Mouse (Mus musculus): ENCODE data around the gene Iqca. TPM values are rescaled to one million over a fixed set of nuclear protein-coding genes. Genes with fewer than 3 reads are reported as not detected.

Gene Iqca
- polyA plus RNA-seq, 1 experiment from 2014 or later = 6.9 TPM

- no peak overlapping the region for H3K4me3 ChIP-seq (replicated peaks)
- H3K9ac ChIP-seq = no peak overlapping the region
- no peak for ATAC-seq (ENCODE audit: insufficient number of reproducible peaks, low FRiP score, low TSS enrichment, low read depth)
- no peaks in the 10 kb centered on the region for H3K9me3 ChIP-seq (replicated peaks)
- WGBS = 80% methylated on average over 4 of the region's 4 CpGs
- H3K4me2 ChIP-seq (replicated peaks) = no peak overlapping the region
- peaks cover 3% of the 10 kb centered on the region; the same call in 1 of the 2 replicates for H3K27me3 ChIP-seq
- no peaks in the 10 kb centered on the region for H3K36me3 ChIP-seq
- peaks cover 23% of the 10 kb centered on the region for H3K4me1 ChIP-seq
- H3K27ac ChIP-seq (replicated peaks) = no peak overlapping the region
These were observed 98.2 kb downstream of the Iqca start for GRCm38 (mm10) chr1:90054991-90055390.

- Histone ChIP-seq H3K4me3 (replicated peaks) (no peak overlapping the region), H3K27me3 (peaks cover 3% of the 10 kb centered on the region; the same call in 1 of the 2 replicates), H3K4me2 (replicated peaks) (no peak overlapping the region), H3K9me3 (replicated peaks) (no peaks in the 10 kb centered on the region), H3K9ac (no peak overlapping the region), H3K36me3 (no peaks in the 10 kb centered on the region), H3K27ac (replicated peaks) (no peak overlapping the region), H3K4me1 (peaks cover 23% of the 10 kb centered on the region)
- 12% methylated on average over 5 of the region's 5 CpGs for WGBS
- 0 out of 2 replicates have a peak, but pooled peaks have one; percentile 22 for ATAC-seq (ENCODE audit: insufficient number of reproducible peaks, low FRiP score, low TSS enrichment, low read depth)
These were observed 101.9 kb downstream of the Iqca start for GRCm38 (mm10) chr1:90051347-90051746.

- Histone ChIP-seq H3K4me2 (replicated peaks) (no peak overlapping the region), H3K27me3 (peaks cover 3% of the 10 kb centered on the region; the same call in 1 of the 2 replicates), H3K4me3 (replicated peaks) (no peak overlapping the region), H3K9ac (no peak overlapping the region), H3K36me3 (no peaks in the 10 kb centered on the region), H3K4me1 (peaks cover 23% of the 10 kb centered on the region), H3K9me3 (replicated peaks) (no peaks in the 10 kb centered on the region), H3K27ac (replicated peaks) (no peak overlapping the region)
- no peak for ATAC-seq (ENCODE audit: insufficient number of reproducible peaks, low FRiP score, low TSS enrichment, low read depth)
- 69% methylated on average over 20 of the region's 20 CpGs for WGBS
These were observed 103.0 kb downstream of the Iqca start for GRCm38 (mm10) chr1:90050046-90050739.

- no peak for ATAC-seq (ENCODE audit: insufficient number of reproducible peaks, low FRiP score, low TSS enrichment, low read depth)
- no peak overlapping the region for H3K27ac ChIP-seq (replicated peaks)
- 31% methylated on average over 2 of the region's 2 CpGs for WGBS
- no peak overlapping the region for H3K4me2 ChIP-seq (replicated peaks)
- no peaks in the 10 kb centered on the region for H3K36me3 ChIP-seq
- H3K9me3 ChIP-seq (replicated peaks) = no peaks in the 10 kb centered on the region
- no peaks in the 10 kb centered on the region for H3K27me3 ChIP-seq
- no peaks in the 10 kb centered on the region for H3K4me1 ChIP-seq
- H3K4me3 ChIP-seq (replicated peaks) = no peak overlapping the region
- H3K9ac ChIP-seq = no peak overlapping the region
These were observed 124.9 kb downstream of the Iqca start for GRCm38 (mm10) chr1:90028305-90028704.

GRCm38 (mm10) chr1:90026945-90027344 lies 126.3 kb downstream of the Iqca start:
- 15% methylated on average over 3 of the region's 3 CpGs for WGBS
- Histone ChIP-seq H3K36me3 (no peaks in the 10 kb centered on the region), H3K27me3 (no peaks in the 10 kb centered on the region), H3K9me3 (replicated peaks) (no peaks in the 10 kb centered on the region), H3K4me2 (replicated peaks) (no peak overlapping the region), H3K4me3 (replicated peaks) (no peak overlapping the region), H3K27ac (replicated peaks) (no peak overlapping the region), H3K9ac (no peak overlapping the region), H3K4me1 (no peaks in the 10 kb centered on the region)
- no peak for ATAC-seq (ENCODE audit: insufficient number of reproducible peaks, low FRiP score, low TSS enrichment, low read depth)

- no peaks in the 10 kb centered on the region for H3K4me1 ChIP-seq
- no peaks in the 10 kb centered on the region for H3K9me3 ChIP-seq (replicated peaks)
- H3K9ac ChIP-seq = no peak overlapping the region
- H3K27ac ChIP-seq (replicated peaks) = no peak overlapping the region
- 88% methylated on average over 5 of the region's 5 CpGs for WGBS
- no peak overlapping the region for H3K4me3 ChIP-seq (replicated peaks)
- no peaks in the 10 kb centered on the region for H3K36me3 ChIP-seq
- H3K27me3 ChIP-seq = no peaks in the 10 kb centered on the region
- H3K4me2 ChIP-seq (replicated peaks) = no peak overlapping the region
- ATAC-seq (ENCODE audit: insufficient number of reproducible peaks, low FRiP score, low TSS enrichment, low read depth) = no peak
These were observed 132.9 kb downstream of the Iqca start for GRCm38 (mm10) chr1:90020336-90020735.

- WGBS = 71% methylated on average over 6 of the region's 6 CpGs
- Histone ChIP-seq H3K9me3 (replicated peaks) (no peaks in the 10 kb centered on the region), H3K27ac (replicated peaks) (no peak overlapping the region), H3K4me2 (replicated peaks) (no peak overlapping the region), H3K4me1 (no peaks in the 10 kb centered on the region), H3K36me3 (no peaks in the 10 kb centered on the region), H3K4me3 (replicated peaks) (no peak overlapping the region), H3K9ac (no peak overlapping the region), H3K27me3 (no peaks in the 10 kb centered on the region)
- no peak for ATAC-seq (ENCODE audit: insufficient number of reproducible peaks, low FRiP score, low TSS enrichment, low read depth)
These were observed 135.1 kb downstream of the Iqca start for GRCm38 (mm10) chr1:90018071-90018470.

GRCm38 (mm10) chr1:90014446-90014845 lies 138.8 kb downstream of the Iqca start, which contains the start of gene Asb18:
Gene Asb18, minus strand, starts transcription at chr1:90014666.
- Histone ChIP-seq H3K4me3 (replicated peaks) (no peak within 1 kb of the TSS), H3K4me1 (no peaks in the 10 kb centered on the region), H3K36me3 (no peaks in the 10 kb centered on the region), H3K27ac (replicated peaks) (no peak within 1 kb of the TSS), H3K4me2 (replicated peaks) (no peak within 1 kb of the TSS), H3K9ac (no peak within 1 kb of the TSS), H3K27me3 (no peaks in the 10 kb centered on the region), H3K9me3 (replicated peaks) (no peaks in the 10 kb centered on the region)
- 80% methylated on average over 5 of the region's 5 CpGs for whole genome bisulfite sequencing
- no peak for ATAC-seq (ENCODE audit: insufficient number of reproducible peaks, low FRiP score, low TSS enrichment, low read depth)

- no peak for ATAC-seq (ENCODE audit: insufficient number of reproducible peaks, low FRiP score, low TSS enrichment, low read depth)
- Histone ChIP-seq H3K27ac (replicated peaks) (no peak overlapping the region), H3K9ac (no peak overlapping the region), H3K36me3 (no peaks in the 10 kb centered on the region), H3K4me1 (no peaks in the 10 kb centered on the region), H3K27me3 (no peaks in the 10 kb centered on the region), H3K4me3 (replicated peaks) (no peak overlapping the region), H3K9me3 (replicated peaks) (no peaks in the 10 kb centered on the region), H3K4me2 (replicated peaks) (no peak overlapping the region)
- 74% methylated on average over 5 of the region's 5 CpGs for WGBS
These were observed 139.9 kb downstream of the Iqca start for GRCm38 (mm10) chr1:90013273-90013672.

GRCm38 (mm10) chr1:90012850-90013249 lies 140.4 kb downstream of the Iqca start:
- Histone ChIP-seq H3K27me3 (no peaks in the 10 kb centered on the region), H3K4me1 (no peaks in the 10 kb centered on the region), H3K4me3 (replicated peaks) (no peak overlapping the region), H3K27ac (replicated peaks) (no peak overlapping the region), H3K36me3 (no peaks in the 10 kb centered on the region), H3K4me2 (replicated peaks) (no peak overlapping the region), H3K9me3 (replicated peaks) (no peaks in the 10 kb centered on the region), H3K9ac (no peak overlapping the region)
- ATAC-seq (ENCODE audit: insufficient number of reproducible peaks, low FRiP score, low TSS enrichment, low read depth) = no peak
- 68% methylated on average over 7 of the region's 7 CpGs for WGBS

- Histone ChIP-seq H3K4me1 (no peaks in the 10 kb centered on the region), H3K36me3 (no peaks in the 10 kb centered on the region), H3K27me3 (no peaks in the 10 kb centered on the region), H3K27ac (replicated peaks) (no peak overlapping the region), H3K4me3 (replicated peaks) (no peak overlapping the region), H3K9ac (no peak overlapping the region), H3K4me2 (replicated peaks) (no peak overlapping the region), H3K9me3 (replicated peaks) (no peaks in the 10 kb centered on the region)
- 54% methylated on average over 3 of the region's 3 CpGs for whole genome bisulfite sequencing
- no peak for ATAC-seq (ENCODE audit: insufficient number of reproducible peaks, low FRiP score, low TSS enrichment, low read depth)
These were observed 141.0 kb downstream of the Iqca start for GRCm38 (mm10) chr1:90012168-90012567.

GRCm38 (mm10) chr1:90010077-90010476 lies 143.1 kb downstream of the Iqca start:
- Histone ChIP-seq H3K9ac (no peak overlapping the region), H3K27ac (replicated peaks) (no peak overlapping the region), H3K36me3 (no peaks in the 10 kb centered on the region), H3K4me1 (no peaks in the 10 kb centered on the region; the same call in 1 of the 2 replicates), H3K4me3 (replicated peaks) (no peak overlapping the region), H3K27me3 (no peaks in the 10 kb centered on the region), H3K4me2 (replicated peaks) (no peak overlapping the region), H3K9me3 (replicated peaks) (no peaks in the 10 kb centered on the region)
- no peak for ATAC-seq (ENCODE audit: insufficient number of reproducible peaks, low FRiP score, low TSS enrichment, low read depth)
- WGBS = 85% methylated on average over 1 of the region's 1 CpGs
